In genomic region chr2:137116675-137117320, GRCm38 (mm10) we compare ENCODE assay signal across 8 mouse cellular contexts. TPM values are rescaled to one million over a fixed set of nuclear protein-coding genes. Genes with fewer than 3 reads are reported as not detected.
DNase-seq lines count a peak whose midpoint lies in the region; ATAC-seq and TF ChIP-seq lines count a peak whose summit lies in the region.

No protein-coding gene starts in this region.

- TF ChIP-seq CTCF in bone marrow macrophage, adult 2 months (IDR thresholded peaks at IDR 0.05; ENCODE audit: low read depth, low read length), result no peak
- TF ChIP-seq CTCF in small intestine, adult 2 months (IDR thresholded peaks at IDR 0.05; ENCODE audit: extremely low read depth, insufficient read length, insufficient replicate concordance, low read depth, low read length), result no peak

- DNase-seq in embryonic facial prominence, embryonic 14.5 days (ENCODE audit: low spot score), result peak; percentile 98
- peak; percentile 98 for DNase-seq in midbrain, embryonic 14.5 days

- H3K36me3 ChIP-seq in embryonic facial prominence, embryonic 14.5 days (ENCODE audit: control insufficient read depth, insufficient read depth, low read length), result no peaks in the 10 kb centered on the region
- H3K36me3 ChIP-seq in heart, embryonic 11.5 days (ENCODE audit: control insufficient read depth, insufficient read depth, low read length), result no peaks in the 10 kb centered on the region
- no peaks in the 10 kb centered on the region for H3K36me3 ChIP-seq in kidney, embryonic 14.5 days (ENCODE audit: control insufficient read depth, insufficient read depth, low read length)
- H3K36me3 ChIP-seq in limb, embryonic 13.5 days, result no peaks in the 10 kb centered on the region
- no peaks in the 10 kb centered on the region for H3K36me3 ChIP-seq in midbrain, embryonic 14.5 days (ENCODE audit: control insufficient read depth, insufficient read depth, low read length)
- no peaks in the 10 kb centered on the region for H3K36me3 ChIP-seq in small intestine, adult 2 months (ENCODE audit: control insufficient read depth, insufficient read depth, low read length)

- no peaks in the 10 kb centered on the region for H3K9me3 ChIP-seq in embryonic facial prominence, embryonic 14.5 days (ENCODE audit: control insufficient read depth, low read length)
- H3K9me3 ChIP-seq in heart, embryonic 11.5 days (replicated peaks; ENCODE audit: control insufficient read depth, low read length), result no peaks in the 10 kb centered on the region
- H3K9me3 ChIP-seq in kidney, embryonic 14.5 days (ENCODE audit: control insufficient read depth, low read length), result no peaks in the 10 kb centered on the region
- H3K9me3 ChIP-seq in limb, embryonic 13.5 days, result no peaks in the 10 kb centered on the region
- no peaks in the 10 kb centered on the region for H3K9me3 ChIP-seq in midbrain, embryonic 14.5 days (ENCODE audit: control insufficient read depth, low read length)

- TF ChIP-seq POLR2A in bone marrow macrophage, adult 2 months (IDR thresholded peaks at IDR 0.05; ENCODE audit: borderline replicate concordance, low read depth, low read length), result no peak
- TF ChIP-seq POLR2A in small intestine, adult 2 months (IDR thresholded peaks at IDR 0.05; ENCODE audit: low read depth, low read length), result peak; percentile 86

- H3K9ac ChIP-seq in embryonic facial prominence, embryonic 14.5 days (ENCODE audit: low read depth, low read length), result peak overlapping the region; percentile 88
- H3K9ac ChIP-seq in heart, embryonic 11.5 days (ENCODE audit: low read depth, low read length), result peak overlapping the region; percentile 83
- peak overlapping the region; percentile 83 for H3K9ac ChIP-seq in kidney, embryonic 14.5 days (ENCODE audit: low read depth, low read length)
- H3K9ac ChIP-seq in limb, embryonic 13.5 days, result peak overlapping the region; percentile 91
- peak overlapping the region; percentile 51 for H3K9ac ChIP-seq in midbrain, embryonic 14.5 days (replicated peaks; ENCODE audit: low read length)

- peak overlapping the region; percentile 32 for H3K27ac ChIP-seq in bone marrow macrophage, adult 2 months (ENCODE audit: insufficient read depth, low read depth, low read length)
- peak overlapping the region; percentile 98 for H3K27ac ChIP-seq in embryonic facial prominence, embryonic 14.5 days (replicated peaks; ENCODE audit: low read depth, low read length)
- H3K27ac ChIP-seq in heart, embryonic 11.5 days (ENCODE audit: low read depth, low read length), result peak overlapping the region; percentile 98
- peak overlapping the region; percentile 96 for H3K27ac ChIP-seq in kidney, embryonic 14.5 days (ENCODE audit: low read depth, low read length)
- H3K27ac ChIP-seq in limb, embryonic 13.5 days, result peak overlapping the region; percentile 99
- H3K27ac ChIP-seq in midbrain, embryonic 14.5 days (replicated peaks; ENCODE audit: low read depth, low read length), result peak overlapping the region; percentile 77
- peak overlapping the region; percentile 97 for H3K27ac ChIP-seq in small intestine, adult 2 months (ENCODE audit: insufficient read depth, low read depth, low read length)

- H3K4me3 ChIP-seq in bone marrow macrophage, adult 2 months (ENCODE audit: insufficient read depth, low read length), result peak overlapping the region; percentile 73
- H3K4me3 ChIP-seq in embryonic facial prominence, embryonic 14.5 days (ENCODE audit: low read depth, low read length), result peak overlapping the region; percentile 77
- peak overlapping the region; percentile 81 for H3K4me3 ChIP-seq in heart, embryonic 11.5 days (ENCODE audit: low read depth, low read length)
- peak overlapping the region; percentile 71 for H3K4me3 ChIP-seq in kidney, embryonic 14.5 days (ENCODE audit: low read length)
- peak overlapping the region; percentile 72 for H3K4me3 ChIP-seq in limb, embryonic 13.5 days
- H3K4me3 ChIP-seq in midbrain, embryonic 14.5 days (replicated peaks; ENCODE audit: low read depth, low read length), result peak overlapping the region; percentile 60
- H3K4me3 ChIP-seq in small intestine, adult 2 months (ENCODE audit: low read depth, low read length), result peak overlapping the region; percentile 85

- peak; percentile 83 for ATAC-seq in embryonic facial prominence, embryonic 14.5 days (ENCODE audit: low read depth)
- ATAC-seq in heart, embryonic 11.5 days (replicated peaks; ENCODE audit: insufficient number of reproducible peaks, low FRiP score, low TSS enrichment), result peak; percentile 75
- ATAC-seq in kidney, embryonic 14.5 days (ENCODE audit: low FRiP score, low TSS enrichment), result peak; percentile 84
- peak; percentile 84 for ATAC-seq in limb, embryonic 13.5 days (ENCODE audit: low FRiP score, low read depth)
- peak; percentile 77 for ATAC-seq in midbrain, embryonic 14.5 days (ENCODE audit: low FRiP score, low TSS enrichment)
- ATAC-seq in erythroid progenitor cell, adult 5-6 weeks (replicated peaks; ENCODE audit: low FRiP score, poor library complexity, severe bottlenecking), result no peak; the same call in 1 of the 2 replicates

- WGBS in embryonic facial prominence, embryonic 14.5 days, result under 1% methylated on average over 28 of the region's 61 CpGs
- under 1% methylated on average over 58 of the region's 61 CpGs for WGBS in heart, embryonic 11.5 days (ENCODE audit: insufficient replicate concordance)
- 3% methylated on average over 57 of the region's 61 CpGs for WGBS in kidney, embryonic 14.5 days
- WGBS in limb, embryonic 13.5 days, result under 1% methylated on average over 61 of the region's 61 CpGs
- under 1% methylated on average over 61 of the region's 61 CpGs for WGBS in midbrain, embryonic 14.5 days
- whole genome bisulfite sequencing in small intestine, adult 2 months, result under 1% methylated on average over 61 of the region's 61 CpGs

- H3K27me3 ChIP-seq in embryonic facial prominence, embryonic 14.5 days (replicated peaks; ENCODE audit: control insufficient read depth, insufficient read depth, low read length), result no peaks in the 10 kb centered on the region
- no peaks in the 10 kb centered on the region for H3K27me3 ChIP-seq in heart, embryonic 11.5 days (ENCODE audit: control insufficient read depth, insufficient read depth, low read length)
- no peaks in the 10 kb centered on the region for H3K27me3 ChIP-seq in kidney, embryonic 14.5 days (ENCODE audit: control insufficient read depth, insufficient read depth, low read length)
- no peaks in the 10 kb centered on the region for H3K27me3 ChIP-seq in limb, embryonic 13.5 days
- H3K27me3 ChIP-seq in midbrain, embryonic 14.5 days (ENCODE audit: control insufficient read depth, insufficient read depth, low read length), result no peaks in the 10 kb centered on the region
- no peaks in the 10 kb centered on the region for H3K27me3 ChIP-seq in small intestine, adult 2 months (ENCODE audit: control insufficient read depth, insufficient read depth, low read length)

- H3K4me2 ChIP-seq in embryonic facial prominence, embryonic 14.5 days (ENCODE audit: low read depth, low read length), result peak overlapping the region; percentile 78
- peak overlapping the region; percentile 90 for H3K4me2 ChIP-seq in heart, embryonic 11.5 days
- peak overlapping the region; percentile 87 for H3K4me2 ChIP-seq in kidney, embryonic 14.5 days (replicated peaks; ENCODE audit: low read depth, low read length)
- peak overlapping the region; percentile 93 for H3K4me2 ChIP-seq in limb, embryonic 13.5 days (replicated peaks)
- peak overlapping the region; percentile 97 for H3K4me2 ChIP-seq in midbrain, embryonic 14.5 days (ENCODE audit: low read length)

- H3K4me1 ChIP-seq in bone marrow macrophage, adult 2 months (ENCODE audit: control insufficient read depth, insufficient read depth, low read length), result peaks cover 17% of the 10 kb centered on the region
- H3K4me1 ChIP-seq in embryonic facial prominence, embryonic 14.5 days (ENCODE audit: control insufficient read depth, insufficient read depth, low read length), result peaks cover 25% of the 10 kb centered on the region; the same call in 1 of the 2 replicates
- peaks cover 12% of the 10 kb centered on the region for H3K4me1 ChIP-seq in heart, embryonic 11.5 days (ENCODE audit: control insufficient read depth, insufficient read depth, low read length)
- peaks cover 12% of the 10 kb centered on the region; the same call in 1 of the 2 replicates for H3K4me1 ChIP-seq in kidney, embryonic 14.5 days (ENCODE audit: control insufficient read depth, insufficient read depth, low read length)
- H3K4me1 ChIP-seq in limb, embryonic 13.5 days, result peaks cover 40% of the 10 kb centered on the region
- peaks cover 31% of the 10 kb centered on the region for H3K4me1 ChIP-seq in midbrain, embryonic 14.5 days (ENCODE audit: control insufficient read depth, insufficient read depth, low read length)
- peaks cover 5% of the 10 kb centered on the region; the same call in 1 of the 2 replicates for H3K4me1 ChIP-seq in small intestine, adult 2 months (ENCODE audit: control insufficient read depth, insufficient read depth, insufficient read length, low read length)

RNA-seq across cellular contexts. Expression of gene Jag1, which starts 0.4 kb away (rescaled TPM):
- polyA plus RNA-seq in bone marrow macrophage, adult 2 months (2012; ENCODE audit: insufficient read depth, insufficient read length, missing spikeins), result 3.0 and 3.3 TPM in 2 replicates
- polyA plus RNA-seq in embryonic facial prominence, embryonic 14.5 days (2014; fragmentation: Nextera tagmentation; extraction: Ambion mirVana), result 25.1 and 27.5 TPM in 2 replicates
- 17.2 and 21.7 TPM in 2 replicates for polyA plus RNA-seq in heart, embryonic 11.5 days (2014; fragmentation: Nextera tagmentation; extraction: Ambion mirVana)
- 36.6 and 56.2 TPM in 2 replicates for polyA plus RNA-seq in kidney, embryonic 14.5 days (2014; fragmentation: Nextera tagmentation; extraction: Ambion mirVana)
- 18.8 and 19.2 TPM in 2 replicates for polyA plus RNA-seq in limb, embryonic 13.5 days (2015; fragmentation: Nextera tagmentation; extraction: Ambion mirVana)
- 9.5 and 18.4 TPM in 2 replicates for polyA plus RNA-seq in midbrain, embryonic 14.5 days (2014; fragmentation: Nextera tagmentation; extraction: Ambion mirVana)
- 2.7 and 3.2 TPM in 2 replicates for polyA plus RNA-seq in small intestine, adult 2 months (2012; rRNA removed)
- total RNA-seq in erythroid progenitor cell, adult 5-6 weeks (2015; ENCODE audit: low replicate concordance), result not detected in 2 replicates
- 0.26 TPM in 1 of 2 replicates, not detected in the other for total RNA-seq in erythroid progenitor cell, adult 5-6 weeks (2017; ENCODE audit: low replicate concordance)

Comparison
In these comparisons a context has a peak if more than half of its experiments do, and no peak if none do; other contexts are left out.
1. H3K27ac ChIP-seq: peak in every context shown above with its lines; median percentile 99 in limb, embryonic 13.5 days; 98 in embryonic facial prominence, embryonic 14.5 days; 98 in heart, embryonic 11.5 days; 97 in small intestine, adult 2 months; 96 in kidney, embryonic 14.5 days; 77 in midbrain, embryonic 14.5 days; 32 in bone marrow macrophage, adult 2 months.